Mouse (Mus musculus) brain, embryonic 18.5 days (tissue): Measurements from ENCODE around the gene Insr.
A peak's percentile ranks its signal among the peaks of the same experiment; 100 is the strongest.
"Not testable (repeated sequence)": the region's sequence is repeated elsewhere in the genome, so short reads cannot be mapped to it uniquely, and the experiment has no call there.

Experiments
- DNase-seq: peaks from one replicate; pipeline ENCODE4 v3.0.0-alpha.2; 2012; ENCODE audit warnings: low read depth, low spot score

Gene Insr

DNA sequence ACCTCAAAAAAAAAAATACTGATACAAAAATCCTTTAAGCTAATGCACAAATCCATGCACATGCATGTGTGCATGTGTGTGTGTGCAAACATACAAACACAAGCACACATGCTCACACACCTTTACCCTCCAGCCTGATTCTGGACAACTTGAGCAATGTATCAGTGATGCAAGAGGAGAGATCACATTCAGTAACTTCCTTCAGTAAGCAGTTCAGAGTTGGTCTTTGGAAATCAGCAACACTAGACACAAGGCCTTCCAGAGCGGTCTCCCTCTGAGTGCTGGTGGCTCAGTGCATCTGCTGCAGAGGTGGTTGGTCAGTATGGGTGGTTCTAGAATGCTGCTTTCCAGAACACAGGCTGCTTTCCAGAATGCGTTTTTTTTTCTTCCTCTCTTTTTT, 46.8 kb downstream of the Insr start:
- no peak for DNase-seq

DNA sequence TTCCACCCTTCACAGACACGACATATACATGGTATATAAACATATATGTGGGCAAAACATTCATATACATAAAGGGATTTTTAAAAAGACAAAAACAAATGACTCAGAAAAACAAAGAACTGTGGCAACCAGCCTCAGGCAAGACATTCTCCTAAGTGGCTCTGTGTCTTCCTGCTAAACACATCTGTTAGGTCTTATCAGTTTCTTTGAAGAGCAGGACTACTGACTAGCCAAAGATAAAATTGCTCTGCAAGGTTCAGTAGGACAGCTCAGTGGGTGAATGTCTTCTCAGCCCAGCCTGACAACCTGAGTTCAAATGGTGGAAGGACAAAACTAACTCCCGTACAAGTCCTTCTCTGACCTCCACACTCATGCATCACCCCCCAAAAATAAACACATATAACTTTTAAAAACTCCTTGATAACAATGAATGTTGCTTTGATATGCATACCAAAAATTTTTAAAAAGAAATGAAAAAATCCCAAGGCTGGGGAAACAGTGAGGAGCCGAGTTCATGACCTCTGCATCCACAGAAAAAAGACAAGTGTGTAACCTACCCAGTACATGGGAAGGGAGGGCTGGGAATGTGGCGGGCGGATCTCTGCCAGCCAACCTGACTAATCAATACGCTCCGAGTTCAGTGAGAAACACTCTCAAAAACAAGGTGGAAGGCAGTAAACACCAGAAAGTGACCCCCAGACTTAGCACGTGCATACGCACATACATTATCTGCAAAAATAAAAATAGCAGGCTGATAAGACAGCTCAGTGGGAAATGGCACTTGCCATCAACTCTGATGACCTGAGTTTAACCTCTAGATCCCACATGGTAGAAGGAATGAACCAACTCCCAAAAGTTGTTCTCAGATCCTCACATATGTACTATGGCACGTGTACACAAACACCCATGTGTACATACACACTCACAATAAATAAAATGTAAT, 49.0 kb downstream of the Insr start:
- no peak for DNase-seq

DNA sequence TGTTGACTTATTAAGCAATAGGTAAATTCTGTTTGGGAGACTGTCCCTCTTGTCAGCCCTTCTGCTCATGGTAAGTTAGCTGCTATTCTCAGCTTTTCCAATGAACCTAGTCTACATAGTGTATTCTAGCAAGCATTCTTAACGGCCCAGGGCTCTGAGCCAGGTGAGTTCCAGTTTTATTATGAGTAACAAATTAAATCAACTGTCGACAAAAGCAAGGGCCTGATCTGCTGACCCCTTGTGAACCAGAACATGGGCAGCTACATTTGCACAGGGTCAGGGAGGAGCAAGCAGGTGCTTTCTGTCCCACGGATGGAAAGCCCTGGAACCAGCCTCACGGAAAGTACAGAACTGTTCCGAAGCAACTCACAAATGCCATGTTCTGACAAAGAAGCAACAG, 52.0 kb downstream of the Insr start:
- no peak for DNase-seq

DNA sequence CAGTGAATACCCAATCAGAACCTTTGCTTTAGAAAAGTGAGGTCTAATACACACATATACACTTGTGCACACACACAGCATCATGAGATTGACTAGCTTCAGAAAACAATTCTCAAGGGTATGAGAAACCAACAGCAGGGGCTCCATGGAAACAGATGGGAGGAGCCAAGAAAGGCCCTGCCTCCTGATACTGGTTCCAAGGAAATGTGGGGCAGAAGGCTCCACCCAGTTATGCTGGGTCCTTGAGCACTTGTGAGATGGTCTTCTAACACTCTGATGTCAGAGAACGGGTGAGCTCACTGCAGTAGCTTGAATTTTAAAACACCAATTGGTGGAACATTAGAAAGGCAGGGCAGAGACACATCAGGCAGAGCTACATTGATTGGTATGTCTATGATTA, 53.7 kb downstream of the Insr start:
- DNase-seq: no peak

DNA sequence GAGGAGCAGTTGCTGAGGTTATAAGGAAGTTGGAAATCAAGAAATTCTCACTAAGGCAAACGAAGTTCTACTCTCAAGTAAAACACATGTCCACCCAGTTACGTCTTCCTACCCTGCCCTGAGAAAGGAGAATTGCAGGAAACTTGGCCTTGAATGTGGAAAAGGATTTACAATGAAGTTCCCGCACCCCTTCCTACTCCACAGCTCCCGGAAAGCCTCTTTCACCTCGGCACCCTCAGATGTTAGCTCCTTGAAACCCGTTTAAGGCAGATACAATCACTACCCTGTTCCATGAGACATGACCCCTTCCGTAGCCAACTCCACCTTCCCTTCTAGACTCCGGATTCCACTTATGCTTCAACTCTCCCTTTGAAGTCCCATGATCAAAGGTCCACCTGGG, 54.2 kb downstream of the Insr start:
- DNase-seq: no peak

DNA sequence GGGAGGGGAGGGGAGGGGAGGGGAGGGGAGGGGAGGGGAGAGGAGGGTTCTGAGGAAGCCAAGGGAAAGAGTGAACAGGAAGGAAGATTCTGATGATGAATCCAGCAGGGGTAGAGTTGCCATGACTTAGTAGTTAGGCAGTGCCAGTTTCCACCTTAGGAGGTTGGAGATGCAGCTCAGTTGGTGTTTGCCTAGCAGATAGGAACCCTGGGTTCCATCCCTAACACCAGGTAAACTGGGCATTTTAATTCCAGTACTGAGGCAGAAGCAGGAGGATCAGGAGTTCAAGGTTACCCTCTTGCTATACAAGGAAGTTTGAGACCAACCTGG, 56.8 kb downstream of the Insr start:
- no peak for DNase-seq

DNA sequence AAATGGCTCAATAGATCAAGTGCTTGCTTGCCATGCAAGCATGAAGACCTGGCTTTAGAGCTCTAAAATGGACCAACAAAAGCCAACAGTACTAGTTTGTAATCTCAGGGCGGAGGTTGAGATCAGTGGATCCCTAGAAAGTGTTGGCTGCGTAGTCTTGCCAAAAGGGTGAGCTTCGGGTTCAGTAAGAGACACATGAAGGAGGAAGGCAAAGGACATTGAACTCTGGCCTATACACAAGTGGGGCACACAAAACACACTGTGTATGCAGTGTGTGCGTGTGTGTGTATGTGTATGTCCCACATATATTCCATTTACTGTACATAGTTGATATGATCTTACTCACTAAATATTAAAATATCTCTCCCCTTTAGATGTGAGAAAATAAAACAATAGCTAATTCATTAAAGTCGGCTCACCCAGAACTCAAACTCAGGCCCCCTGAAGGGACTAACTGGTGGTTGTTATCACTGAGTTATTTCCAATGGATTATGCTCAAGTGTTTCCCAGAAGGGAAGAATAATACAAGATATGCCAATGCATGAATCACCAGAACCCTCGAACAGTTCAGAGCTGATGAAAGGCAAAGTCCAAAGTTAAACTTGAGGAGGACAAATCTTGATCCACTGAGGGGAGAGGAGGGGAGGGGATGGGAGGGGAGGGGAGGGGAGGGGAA, 57.3 kb downstream of the Insr start:
- DNase-seq: no peak

DNA sequence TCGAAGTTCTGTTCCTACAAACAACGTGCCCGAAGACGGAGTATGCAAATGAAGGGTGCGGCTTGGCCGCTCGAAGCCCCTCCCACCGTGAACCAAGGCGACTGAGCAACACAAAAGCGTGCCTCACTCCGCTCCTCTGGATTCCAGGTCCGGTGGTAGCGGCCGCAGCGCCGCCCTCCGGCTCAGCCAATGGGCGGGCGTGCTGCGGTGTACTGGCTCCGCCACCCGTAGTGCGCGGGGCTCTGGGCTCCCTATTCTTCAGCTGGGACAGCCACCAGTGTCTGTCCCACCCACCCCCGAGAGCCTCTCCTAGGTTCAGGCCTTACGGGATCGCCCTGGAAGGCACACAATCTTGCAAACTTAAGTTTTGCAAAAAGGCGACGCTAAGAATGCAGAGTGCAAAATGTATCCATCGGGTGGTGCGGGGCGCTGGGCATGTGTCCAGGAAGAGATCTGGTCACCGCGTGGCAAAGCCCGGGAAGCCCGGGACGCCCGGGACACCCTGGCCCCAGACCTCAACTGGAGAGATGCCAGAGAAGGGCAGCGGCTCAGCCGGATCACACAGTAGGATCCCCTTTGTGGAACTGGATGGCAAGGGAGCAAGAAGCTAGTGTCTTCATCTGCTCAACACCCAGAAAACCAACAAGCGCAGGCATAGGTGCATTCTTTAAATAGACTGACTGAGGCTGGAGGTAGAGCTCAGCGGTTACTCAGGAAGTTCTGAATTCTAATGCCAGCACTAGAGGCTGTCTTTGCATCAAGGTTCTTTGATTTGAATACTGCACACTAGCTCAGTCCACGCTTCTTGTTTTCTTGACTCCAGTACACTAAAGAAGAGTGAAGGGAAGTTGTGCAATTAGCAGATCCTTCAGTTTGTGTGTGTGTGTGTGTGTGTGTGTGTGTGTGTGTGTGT, 58.1 kb downstream of the Insr start:
- DNase-seq: peak; percentile 93

DNA sequence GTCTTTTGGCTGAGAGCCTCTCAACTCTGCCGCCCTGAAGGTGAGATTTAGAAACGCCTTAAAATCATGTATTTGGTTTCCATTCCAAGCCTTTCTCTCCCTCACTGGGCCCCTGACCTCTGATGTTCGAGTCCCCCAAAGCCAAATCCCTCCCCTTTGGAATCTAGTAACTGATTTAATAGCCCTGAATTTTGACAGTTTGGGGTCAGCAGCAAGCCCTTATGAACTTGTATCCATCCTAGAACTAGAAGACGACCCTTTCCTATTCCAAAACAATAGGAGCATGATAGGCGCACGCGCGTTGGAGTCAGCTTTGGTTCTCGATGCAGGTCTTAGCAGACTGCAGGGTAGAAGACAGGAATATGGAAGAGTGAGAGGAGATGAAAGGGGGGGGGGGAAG, 58.9 kb downstream of the Insr start:
- DNase-seq: peak; percentile 58

DNA sequence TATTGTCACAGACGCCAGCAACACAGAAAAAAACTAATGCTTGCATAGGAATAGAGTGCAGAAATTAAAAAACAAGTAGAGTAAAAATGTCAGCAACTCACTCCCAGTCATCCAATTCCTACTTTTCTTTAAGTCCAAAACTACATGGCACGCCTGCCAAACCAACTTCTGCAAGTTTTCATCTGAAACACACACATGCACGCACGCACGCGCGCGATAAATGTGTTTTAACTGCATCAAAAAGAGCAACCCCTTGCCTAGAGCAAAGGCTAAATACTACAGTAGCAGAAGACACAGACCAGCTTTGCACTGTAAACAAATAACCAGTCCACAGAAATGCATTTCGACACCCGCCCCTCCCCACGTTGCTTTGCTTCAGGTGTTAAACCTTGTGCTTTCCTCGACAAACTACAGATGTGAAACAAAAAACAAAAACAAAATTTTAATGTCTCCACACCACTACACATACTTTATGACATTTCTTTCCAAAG, 59.5 kb downstream of the Insr start:
- no peak for DNase-seq

DNA sequence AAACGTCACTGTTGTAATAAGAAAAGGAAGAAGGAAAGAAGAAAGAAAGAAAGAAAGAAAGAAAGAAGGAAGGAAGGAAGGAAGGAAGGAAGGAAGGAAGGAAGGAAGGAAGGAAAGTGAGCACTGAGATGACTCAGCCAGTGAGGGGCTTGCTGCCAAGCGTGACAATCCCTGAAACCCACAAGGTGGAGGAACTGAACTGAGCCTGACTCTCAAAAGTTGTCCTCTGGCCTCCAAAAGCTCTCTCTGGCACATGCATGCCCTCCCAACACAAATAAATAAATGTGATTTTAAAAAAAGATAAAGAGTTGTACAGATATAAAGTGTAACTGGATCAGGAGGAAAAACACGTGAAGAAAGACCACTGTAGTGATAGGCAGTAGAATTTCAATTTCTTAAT, 60.2 kb downstream of the Insr start:
- no peak for DNase-seq

DNA sequence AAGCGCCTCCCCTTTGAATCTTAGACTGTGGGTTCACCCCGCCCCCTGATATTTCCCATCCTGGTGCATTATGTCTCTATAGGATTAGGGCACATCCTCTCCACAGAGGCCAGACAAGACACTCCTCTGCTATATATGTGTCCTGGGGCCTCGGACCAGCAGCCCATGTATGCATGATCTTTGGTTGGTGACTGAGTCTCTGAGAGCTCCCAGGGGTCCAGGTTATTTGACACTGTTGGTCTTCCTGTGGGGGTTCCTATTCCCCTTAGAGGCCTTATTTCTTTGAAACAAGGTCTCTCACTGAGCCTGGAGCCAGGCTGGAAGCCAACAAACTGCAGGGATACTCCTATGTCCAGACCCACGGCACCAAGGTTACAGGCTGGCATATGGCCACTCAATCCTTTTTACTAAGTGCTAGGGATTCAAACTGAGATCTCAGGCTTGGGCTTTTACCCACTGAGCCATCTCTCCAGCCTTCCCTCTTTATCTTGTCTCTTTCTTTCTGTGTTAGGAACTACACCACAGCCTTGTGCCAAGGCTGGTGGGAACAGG, 62.8 kb downstream of the Insr start:
- DNase-seq: no peak

DNA sequence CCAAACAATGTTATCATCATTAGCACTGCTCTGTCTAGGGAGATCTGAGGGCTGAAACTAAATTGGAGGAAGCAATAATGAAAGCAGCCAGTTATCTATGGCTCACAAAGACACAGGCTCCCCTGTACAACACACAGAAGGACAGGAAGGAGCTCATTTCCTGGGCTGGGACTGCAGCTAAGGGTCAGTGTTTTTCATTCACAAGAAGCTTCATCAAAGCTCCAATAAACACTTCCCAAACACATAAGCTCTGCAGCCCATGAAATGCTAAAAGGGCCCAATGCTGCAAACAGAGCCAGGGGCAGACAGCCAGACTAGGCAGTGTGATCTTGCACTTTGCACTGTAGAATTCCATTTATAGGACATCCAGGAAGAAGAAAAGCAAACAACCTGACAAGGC, 63.9 kb downstream of the Insr start:
- DNase-seq: no peak

DNA sequence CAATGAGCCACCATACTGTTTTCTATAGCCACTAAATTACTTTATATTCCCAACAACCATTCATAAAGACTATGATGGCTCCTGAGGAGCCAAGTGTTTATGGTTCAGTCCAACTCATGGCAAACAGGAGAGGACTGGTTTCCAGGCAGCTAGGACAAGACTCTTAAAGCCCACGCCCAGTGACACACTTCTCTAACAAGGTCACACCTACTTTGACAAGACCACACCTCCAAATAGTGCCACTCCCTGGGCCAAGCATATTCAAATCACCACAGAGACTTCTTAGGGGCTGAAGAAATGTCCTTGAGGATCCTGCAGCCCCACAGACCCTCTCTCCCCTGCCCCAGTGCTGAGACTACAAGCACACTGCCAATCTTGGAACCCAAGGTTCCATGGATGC, 64.8 kb downstream of the Insr start:
- no peak for DNase-seq

DNA sequence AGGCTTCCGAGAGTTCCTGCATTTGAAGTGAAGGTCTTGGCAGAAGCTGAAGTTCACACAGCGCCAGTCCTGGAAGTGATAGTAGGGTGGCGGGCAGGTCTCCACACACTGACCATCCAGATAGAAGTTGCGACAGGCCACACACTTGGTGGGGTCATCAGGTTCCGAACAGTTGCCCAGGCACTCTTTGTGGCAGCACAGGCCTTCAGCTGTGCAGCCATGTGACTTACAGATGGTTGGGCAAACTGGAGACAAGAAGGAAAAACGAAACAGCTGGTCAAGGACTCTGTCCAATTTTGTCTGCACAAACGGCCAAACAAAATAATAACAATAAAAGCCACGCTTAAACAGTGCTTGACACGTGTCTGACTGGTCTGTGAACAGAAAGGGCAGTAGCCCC, 68.0 kb downstream of the Insr start:
- no peak for DNase-seq

DNA sequence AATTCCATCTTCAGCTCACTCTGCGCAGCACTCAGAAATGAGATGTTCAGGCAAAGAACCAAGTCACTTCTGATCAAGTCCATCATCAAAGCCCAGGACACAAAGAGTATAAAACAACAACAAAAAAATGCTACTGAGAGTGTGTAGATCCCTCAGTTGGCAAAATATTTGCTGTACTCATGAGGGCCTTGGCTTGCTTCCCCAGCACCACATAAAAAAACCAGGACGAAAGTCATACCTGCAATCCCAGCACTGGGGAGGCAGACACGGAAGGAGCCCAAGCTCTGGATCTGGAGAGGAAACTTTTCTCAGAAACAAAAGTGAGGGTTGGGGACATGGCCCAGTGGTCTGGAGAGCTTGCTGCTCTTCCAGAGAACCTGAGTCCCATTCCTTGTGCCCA, 69.5 kb downstream of the Insr start:
- DNase-seq: no peak

DNA sequence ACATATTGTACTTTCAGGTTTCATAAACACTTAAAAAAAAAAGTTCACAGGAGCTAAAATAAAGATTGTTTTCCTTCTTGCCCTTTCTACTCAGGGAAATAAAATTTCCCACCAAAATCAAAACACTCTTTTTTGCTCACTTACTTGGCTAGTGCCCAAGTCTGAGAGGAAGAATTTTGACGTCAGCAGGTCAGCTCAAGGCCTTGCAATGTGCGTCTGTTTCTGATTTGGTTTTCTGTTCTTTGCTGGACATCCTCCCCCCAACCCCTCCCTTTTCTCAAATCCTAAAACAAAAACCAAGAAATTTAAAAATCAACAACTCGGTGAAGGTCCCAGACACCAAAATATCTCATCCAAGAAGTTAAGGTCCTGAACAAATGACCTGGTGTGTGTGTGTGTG, 70.1 kb downstream of the Insr start:
- no peak for DNase-seq

DNA sequence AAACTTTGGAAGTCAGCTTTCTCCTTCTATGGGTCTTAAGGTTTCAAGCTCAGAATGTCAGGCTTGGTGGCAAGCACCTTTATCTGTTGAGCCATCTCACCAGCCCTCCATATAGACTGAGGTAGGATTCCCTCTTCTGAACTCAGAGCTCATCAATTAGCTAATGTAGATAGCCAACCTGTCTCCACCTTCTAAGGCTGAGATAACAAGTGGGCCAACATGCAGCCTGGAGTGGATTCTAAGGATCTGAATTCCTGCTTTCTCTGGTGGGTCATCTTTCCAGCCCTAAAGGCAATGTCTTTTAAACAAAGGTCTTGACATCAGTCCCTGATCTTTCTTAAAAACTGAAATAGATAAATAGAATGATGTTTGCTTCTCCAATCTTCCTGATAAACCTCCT, 70.7 kb downstream of the Insr start:
- no peak for DNase-seq

DNA sequence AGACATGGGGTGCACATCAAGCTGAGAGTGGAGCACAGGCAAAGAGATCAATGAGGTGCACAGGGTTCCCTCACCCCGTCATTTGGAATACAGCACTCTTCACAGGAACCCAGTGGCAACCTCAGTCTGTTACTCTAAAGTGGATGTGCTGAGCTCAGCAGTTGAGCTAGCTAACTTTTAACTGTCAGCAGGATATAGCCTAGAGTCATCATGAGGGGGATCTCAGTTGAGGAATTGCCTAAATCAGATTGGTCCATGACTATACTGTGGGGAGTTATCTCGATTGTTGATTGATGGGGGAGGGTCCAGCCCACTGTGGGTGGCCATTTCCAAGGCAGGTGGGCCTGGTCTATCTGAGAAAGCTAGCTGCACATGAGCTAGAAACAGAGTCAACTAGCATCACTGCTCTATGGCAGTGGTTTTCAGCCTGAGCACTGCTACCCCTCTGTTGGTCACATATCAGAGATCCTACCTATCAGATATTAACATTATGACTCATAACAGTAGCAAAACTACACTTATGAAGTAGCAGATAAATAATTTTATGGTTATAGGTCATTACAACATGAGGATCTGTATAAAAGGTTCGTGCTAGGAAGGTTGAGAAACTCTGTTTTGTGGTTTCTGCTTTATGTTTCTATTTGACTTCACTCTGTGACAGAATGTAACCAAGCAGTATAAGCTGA, 74.5 kb downstream of the Insr start:
- no peak for DNase-seq

DNA sequence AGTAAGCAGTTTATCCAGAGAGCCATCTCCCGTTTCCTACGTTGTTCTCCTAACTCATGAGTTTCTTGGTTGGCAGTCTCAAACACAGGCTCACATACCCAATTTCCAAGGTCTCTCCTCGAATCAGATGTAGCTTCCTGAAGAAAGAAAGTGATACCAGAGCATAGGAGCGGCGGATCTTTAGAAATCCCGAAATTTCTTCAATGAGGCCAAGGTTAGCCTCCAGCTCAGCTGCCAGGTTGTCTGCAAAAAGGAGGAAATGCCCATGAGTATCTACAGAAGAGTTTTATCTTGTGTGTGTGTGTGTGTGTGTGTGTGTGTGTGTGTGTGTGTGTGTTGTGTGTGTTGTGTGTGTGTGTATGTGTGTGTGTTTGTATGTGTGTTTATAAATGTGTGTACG, 76.6 kb downstream of the Insr start:
- DNase-seq: no peak

DNA sequence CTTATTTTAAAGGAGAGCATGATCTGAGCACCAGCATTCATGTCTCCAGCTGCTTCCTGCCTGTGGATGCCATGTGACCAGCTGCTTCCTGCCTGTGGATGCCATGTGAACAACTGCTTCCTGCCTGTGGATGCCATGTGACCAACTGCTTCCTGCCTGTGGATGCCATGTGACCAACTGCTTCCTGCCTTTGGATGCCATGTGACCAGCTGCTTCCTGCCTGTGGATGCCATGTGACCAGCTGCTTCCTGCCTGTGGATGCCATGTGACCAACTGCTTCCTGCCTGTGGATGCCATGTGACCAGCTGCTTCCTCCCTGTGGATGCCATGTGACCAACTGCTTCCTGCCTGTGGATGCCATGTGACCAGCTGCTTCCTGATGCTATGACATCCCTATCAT, 85.1 kb downstream of the Insr start:
- not testable (repeated sequence) for DNase-seq
